In genomic region chr4:136708956-136709355, GRCm38 (mm10) we compare ENCODE assay signal across 18 mouse cellular contexts.
DNase-seq lines count a peak whose midpoint lies in the region; ATAC-seq lines count a peak whose summit lies in the region.
"Had no signal": no experiment of that assay in that cellular context is flagged by ENCODE, and none has a peak within 500 bp of the region (broad histone marks: within the 10 kb centered on the region; RNA-seq: fewer than 3 reads in every experiment).

No protein-coding gene starts in this region.

- H3K4me3 ChIP-seq in hindbrain, embryonic 13.5 days = no peak overlapping the region
- H3K4me3 ChIP-seq in hindbrain, embryonic 12.5 days = no peak overlapping the region
- no peak overlapping the region for H3K4me3 ChIP-seq in midbrain, embryonic 14.5 days (replicated peaks; ENCODE audit: low read depth, low read length)
- H3K4me3 ChIP-seq: forebrain, embryonic 13.5 days; kidney, embryonic 15.5 days had no signal

- H3K4me2 ChIP-seq in hindbrain, embryonic 13.5 days = no peak overlapping the region
- H3K4me2 ChIP-seq in hindbrain, embryonic 12.5 days (replicated peaks) = no peak overlapping the region
- no peak overlapping the region for H3K4me2 ChIP-seq in midbrain, embryonic 14.5 days (ENCODE audit: low read length)
- H3K4me2 ChIP-seq: forebrain, embryonic 13.5 days; kidney, embryonic 15.5 days had no signal

- H3K27me3 ChIP-seq in hindbrain, embryonic 13.5 days = no peaks in the 10 kb centered on the region
- no peaks in the 10 kb centered on the region for H3K27me3 ChIP-seq in hindbrain, embryonic 12.5 days
- H3K27me3 ChIP-seq in midbrain, embryonic 14.5 days (ENCODE audit: control insufficient read depth, insufficient read depth, low read length) = no peaks in the 10 kb centered on the region
- H3K27me3 ChIP-seq: forebrain, embryonic 13.5 days; kidney, embryonic 15.5 days had no signal

- no peak for ATAC-seq in hindbrain, embryonic 13.5 days (ENCODE audit: low FRiP score)
- ATAC-seq in hindbrain, embryonic 12.5 days (ENCODE audit: low FRiP score) = no peak
- no peak for ATAC-seq in midbrain, embryonic 14.5 days (ENCODE audit: low FRiP score, low TSS enrichment)
- ATAC-seq: CD4-positive, CD25-positive, alpha-beta regulatory T cell, adult 4 months; forebrain, embryonic 13.5 days; liver, postnatal 0 days had no signal

- peaks cover 58% of the 10 kb centered on the region for H3K4me1 ChIP-seq in hindbrain, embryonic 13.5 days (replicated peaks)
- peaks cover 41% of the 10 kb centered on the region for H3K4me1 ChIP-seq in hindbrain, embryonic 12.5 days
- peaks cover 11% of the 10 kb centered on the region for H3K4me1 ChIP-seq in midbrain, embryonic 14.5 days (ENCODE audit: control insufficient read depth, insufficient read depth, low read length)

- DNase-seq in adrenal gland, adult (ENCODE audit: inconsistent age in 2 of 2, low spot score in 1 of 2) = peak; percentile 66 to 84
- no peak for DNase-seq in adrenal gland, postnatal 25 days
- DNase-seq in adrenal gland, postnatal 36 days = peak; percentile 48 to 53
- no peak for DNase-seq in midbrain, embryonic 14.5 days
- no peak for DNase-seq in testis, postnatal 14 days (ENCODE audit: low spot score)
- DNase-seq in retina, postnatal 1 day = no peak
- DNase-seq: cerebellum, adult 9-10 months; embryo, embryonic 11 days; liver; liver, postnatal 0 days; lung, postnatal 36 days; thymus, adult 18-20 months had no signal

- WGBS in hindbrain, embryonic 13.5 days = 66% methylated on average over 2 of the region's 2 CpGs
- 73% methylated on average over 2 of the region's 2 CpGs for WGBS in hindbrain, embryonic 12.5 days
- WGBS in midbrain, embryonic 14.5 days = 74% methylated on average over 2 of the region's 2 CpGs

- H3K27ac ChIP-seq in hindbrain, embryonic 13.5 days = peak overlapping the region; percentile 62
- no peak overlapping the region; the same call in 1 of the 2 replicates for H3K27ac ChIP-seq in hindbrain, embryonic 12.5 days
- H3K27ac ChIP-seq in midbrain, embryonic 14.5 days (replicated peaks; ENCODE audit: low read depth, low read length) = peak overlapping the region; percentile 52; the same call in 1 of the 2 replicates
- H3K27ac ChIP-seq: forebrain, embryonic 13.5 days; kidney, embryonic 15.5 days had no signal

- no peaks in the 10 kb centered on the region for H3K9me3 ChIP-seq in hindbrain, embryonic 13.5 days
- H3K9me3 ChIP-seq in hindbrain, embryonic 12.5 days (replicated peaks) = no peaks in the 10 kb centered on the region
- no peaks in the 10 kb centered on the region for H3K9me3 ChIP-seq in midbrain, embryonic 14.5 days (ENCODE audit: control insufficient read depth, low read length)
- H3K9me3 ChIP-seq: forebrain, embryonic 13.5 days; G1E; kidney, embryonic 15.5 days had no signal

- H3K9ac ChIP-seq in hindbrain, embryonic 13.5 days = no peak overlapping the region
- H3K9ac ChIP-seq in hindbrain, embryonic 12.5 days = no peak overlapping the region
- H3K9ac ChIP-seq in midbrain, embryonic 14.5 days (replicated peaks; ENCODE audit: low read length) = no peak overlapping the region
- H3K9ac ChIP-seq: forebrain, embryonic 13.5 days; kidney, embryonic 15.5 days; liver, postnatal 0 days had no signal

- H3K36me3 ChIP-seq in hindbrain, embryonic 13.5 days = no peaks in the 10 kb centered on the region
- no peaks in the 10 kb centered on the region for H3K36me3 ChIP-seq in hindbrain, embryonic 12.5 days
- no peaks in the 10 kb centered on the region for H3K36me3 ChIP-seq in midbrain, embryonic 14.5 days (ENCODE audit: control insufficient read depth, insufficient read depth, low read length)
- H3K36me3 ChIP-seq: G1E; kidney, embryonic 15.5 days had no signal

Comparison
In these comparisons a context has a peak if more than half of its experiments do, and no peak if none do; other contexts are left out.
1. DNase-seq: peak in adrenal gland, adult (2 of 2) and adrenal gland, postnatal 36 days (2 of 2); none in adrenal gland, postnatal 25 days (single experiment), midbrain, embryonic 14.5 days (single experiment), testis, postnatal 14 days (single experiment) and retina, postnatal 1 day (single experiment).